Comparison of ENCODE assay signal across 36 mouse cellular contexts in the genomic region with DNA sequence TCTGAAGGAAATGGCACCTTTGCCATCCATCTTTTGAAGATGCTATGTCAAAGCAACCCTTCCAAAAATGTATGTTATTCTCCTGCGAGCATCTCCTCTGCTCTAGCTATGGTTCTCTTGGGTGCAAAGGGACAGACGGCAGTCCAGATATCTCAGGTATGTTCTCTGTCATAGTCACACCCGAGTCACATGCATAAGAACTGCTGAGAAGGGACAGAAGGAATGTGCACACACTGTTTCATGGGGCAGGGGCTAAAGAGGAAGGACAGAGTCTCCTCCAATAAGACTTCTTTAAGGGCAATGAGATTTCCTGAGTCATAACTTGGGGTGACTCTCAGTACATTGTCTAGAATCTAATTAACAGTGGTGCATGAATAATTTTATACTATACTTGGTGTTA. TPM values are rescaled to one million over a fixed set of nuclear protein-coding genes. Genes with fewer than 3 reads are reported as not detected.
"Had no signal": no experiment of that assay in that cellular context is flagged by ENCODE, and none has a peak within 500 bp of the region (broad histone marks: within the 10 kb centered on the region; RNA-seq: fewer than 3 reads in every experiment).

No protein-coding gene starts in this region.

- H3K4me3 ChIP-seq: heart, embryonic 13.5 days; heart, embryonic 15.5 days; hindbrain, embryonic 13.5 days; hindbrain, embryonic 15.5 days; kidney, embryonic 15.5 days; limb, embryonic 13.5 days; limb, embryonic 15.5 days; liver, embryonic 12.5 days had no signal

- DNase-seq: gastrocnemius, postnatal 14 days; gastrocnemius, postnatal 36 days; heart, adult 18-20 months; heart, postnatal 14 days; heart, postnatal 36 days; kidney, adult 11 months; kidney, adult 2 months; kidney, adult 9 months; kidney, postnatal 14 days; kidney, postnatal 36 days; layer of hippocampus, adult 9-11 months; layer of hippocampus, postnatal 36 days; left cerebral cortex, postnatal 4 days had no signal

- ATAC-seq: hindbrain, postnatal 0 days; liver, embryonic 12.5 days had no signal

- H3K27ac ChIP-seq: heart, embryonic 13.5 days; heart, embryonic 15.5 days; hindbrain, embryonic 13.5 days; hindbrain, embryonic 15.5 days; hindbrain, postnatal 0 days; kidney, embryonic 15.5 days; kidney, postnatal 0 days; limb, embryonic 13.5 days; limb, embryonic 15.5 days had no signal

- H3K4me2 ChIP-seq: heart, embryonic 11.5 days; heart, embryonic 13.5 days; heart, embryonic 15.5 days; hindbrain, embryonic 13.5 days; hindbrain, embryonic 15.5 days; kidney, embryonic 15.5 days; limb, embryonic 13.5 days; limb, embryonic 15.5 days; liver, embryonic 12.5 days had no signal

- H3K9me3 ChIP-seq: heart, embryonic 13.5 days; heart, embryonic 15.5 days; hindbrain, embryonic 13.5 days; hindbrain, embryonic 15.5 days; kidney, embryonic 15.5 days; limb, embryonic 13.5 days; limb, embryonic 15.5 days; liver, embryonic 12.5 days had no signal

- H3K27me3 ChIP-seq: heart, embryonic 13.5 days; heart, embryonic 15.5 days; hindbrain, embryonic 13.5 days; hindbrain, embryonic 15.5 days; kidney, embryonic 15.5 days; limb, embryonic 13.5 days; limb, embryonic 15.5 days; liver, embryonic 12.5 days had no signal

- H3K9ac ChIP-seq: heart, embryonic 13.5 days; heart, embryonic 15.5 days; hindbrain, embryonic 13.5 days; hindbrain, embryonic 15.5 days; kidney, embryonic 15.5 days; limb, embryonic 13.5 days; limb, embryonic 15.5 days; liver, embryonic 12.5 days had no signal

- H3K36me3 ChIP-seq: heart, embryonic 15.5 days; hindbrain, embryonic 13.5 days; hindbrain, embryonic 15.5 days; kidney, embryonic 15.5 days; limb, embryonic 13.5 days; limb, embryonic 15.5 days; liver, embryonic 12.5 days had no signal

RNA-seq across cellular contexts. Expression of a gene that starts 20.7 kb away (rescaled TPM):
- total RNA-seq: gastrocnemius, adult 18-20 months; gastrocnemius, adult 8-10 months; gastrocnemius, postnatal 14 days; gastrocnemius, postnatal 36 days; hematopoietic stem cell, adult 5-6 weeks; hindbrain, postnatal 0 days; layer of hippocampus, adult 18-20 months; layer of hippocampus, adult 8-10 months; layer of hippocampus, postnatal 14 days; layer of hippocampus, postnatal 36 days; left cerebral cortex, adult 18-20 months; left cerebral cortex, adult 8-10 months; left cerebral cortex, postnatal 10 days; left cerebral cortex, postnatal 25 days; liver, adult 2 months had no signal
- polyA plus RNA-seq: limb, embryonic 11.5 days; limb, embryonic 13.5 days; liver, embryonic 12.5 days had no signal
